Mouse (Mus musculus) embryo, embryonic 10 days (tissue): ENCODE data around the gene Tmem115.
"Not testable (repeated sequence)": the region's sequence is repeated elsewhere in the genome, so short reads cannot be mapped to it uniquely, and the experiment has no call there.

ENCODE experiments used
- DNase-seq: peaks from one replicate; pipeline ENCODE4 v3.0.0-alpha.2; 2015; ENCODE audit warnings: low spot score

The Tmem115 gene

GRCm38 (mm10) chr9:107550491-107551116, 16.9 kb downstream of the Tmem115 start:
- DNase-seq = peak; percentile 54

GRCm38 (mm10) chr9:107551117-107551889, 17.6 kb downstream of the Tmem115 start, which contains the start of gene Rassf1:
Rassf1 (plus strand) TSS chr9:107551555.
- peak; percentile 81 for DNase-seq

GRCm38 (mm10) chr9:107551890-107552355, 18.2 kb downstream of the Tmem115 start:
- DNase-seq = peak; percentile 43

GRCm38 (mm10) chr9:107552690-107553393, 19.1 kb downstream of the Tmem115 start:
- DNase-seq = no peak

- DNase-seq = no peak
Observed at GRCm38 (mm10) chr9:107553541-107554318, 20.0 kb downstream of the Tmem115 start.

- DNase-seq = peak; percentile 99
Observed at GRCm38 (mm10) chr9:107554319-107554825, 20.6 kb downstream of the Tmem115 start.

GRCm38 (mm10) chr9:107555031-107555457, 21.3 kb downstream of the Tmem115 start:
- DNase-seq = peak; percentile 68

- DNase-seq = no peak
Observed at GRCm38 (mm10) chr9:107555701-107556100, 22.0 kb downstream of the Tmem115 start.

GRCm38 (mm10) chr9:107556346-107556745, 22.6 kb downstream of the Tmem115 start:
- no peak for DNase-seq

GRCm38 (mm10) chr9:107563029-107563581, 29.4 kb downstream of the Tmem115 start, which contains the start of gene Tusc2:
Tusc2 (plus strand) TSS chr9:107563255.
- peak; percentile 98 for DNase-seq

GRCm38 (mm10) chr9:107565556-107565955, 31.8 kb downstream of the Tmem115 start:
- not testable (repeated sequence) for DNase-seq

- peak; percentile 93 for DNase-seq
Observed at GRCm38 (mm10) chr9:107566041-107566709, 32.4 kb downstream of the Tmem115 start.

- DNase-seq = no peak
Observed at GRCm38 (mm10) chr9:107566855-107567254, 33.1 kb downstream of the Tmem115 start.

- DNase-seq = no peak
Observed at GRCm38 (mm10) chr9:107567702-107568319, 34.1 kb downstream of the Tmem115 start, which contains the start of gene Hyal2. Hyal2 (plus strand) TSS chr9:107567945.

GRCm38 (mm10) chr9:107568331-107569261, 34.9 kb downstream of the Tmem115 start:
- peak; percentile 92 for DNase-seq

- peak; percentile 50 for DNase-seq
Observed at GRCm38 (mm10) chr9:107569270-107569669, 35.5 kb downstream of the Tmem115 start.

GRCm38 (mm10) chr9:107570016-107570415, 36.3 kb downstream of the Tmem115 start:
- no peak for DNase-seq

- no peak for DNase-seq
Observed at GRCm38 (mm10) chr9:107570845-107571244, 37.1 kb downstream of the Tmem115 start.
